Mouse (Mus musculus): ENCODE measurements at regions not wholly inside any gene's neighbourhood (a gene's known extent, or its start where the extent isn't known, plus 50 kb on each side); places are given as distances from the start of the nearest gene placed in this dataset.
A peak's percentile ranks its signal among the peaks of the same experiment; 100 is the strongest.

DNA sequence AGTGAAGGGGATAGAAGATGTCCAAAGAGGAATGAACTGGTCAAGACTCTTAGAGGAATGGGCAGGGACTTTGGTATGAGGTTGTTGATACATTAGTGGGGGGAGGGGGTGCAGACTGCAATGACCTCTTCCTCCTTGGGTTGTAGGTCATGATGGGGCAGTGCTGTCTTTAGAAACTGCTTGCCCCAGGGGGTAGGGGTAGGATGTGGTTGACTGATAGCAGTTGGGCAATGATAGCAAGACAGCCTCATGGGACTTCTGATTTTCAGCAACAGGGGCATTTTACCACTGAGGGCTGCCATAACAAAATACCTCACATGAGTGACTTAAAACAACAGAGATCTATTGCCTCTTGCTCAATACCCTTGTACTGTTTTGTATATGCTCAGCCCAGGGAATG, 63.5 kb upstream of the 1700017B05Rik start:
- Histone ChIP-seq H3K36me3 (ENCODE audit: insufficient read depth, low read length) (0 out of 2 replicates have a peak, but pooled peaks cover 3% of the 10 kb centered on the region), H3K4me3 (ENCODE audit: low read length) (no peak overlapping the region), H3K4me2 (replicated peaks; ENCODE audit: low read depth, low read length) (no peak overlapping the region), H3K4me1 (ENCODE audit: insufficient read depth, low read length) (no peaks in the 10 kb centered on the region), H3K9me3 (ENCODE audit: low read length) (peaks cover 9% of the 10 kb centered on the region; the same call in 1 of the 2 replicates), H3K27me3 (ENCODE audit: insufficient read depth, low read length) (no peaks in the 10 kb centered on the region), H3K27ac (ENCODE audit: low read length) (no peak overlapping the region), H3K9ac (replicated peaks; ENCODE audit: low read length) (no peak overlapping the region)
- no peak for ATAC-seq (ENCODE audit: low FRiP score, low TSS enrichment)

DNA sequence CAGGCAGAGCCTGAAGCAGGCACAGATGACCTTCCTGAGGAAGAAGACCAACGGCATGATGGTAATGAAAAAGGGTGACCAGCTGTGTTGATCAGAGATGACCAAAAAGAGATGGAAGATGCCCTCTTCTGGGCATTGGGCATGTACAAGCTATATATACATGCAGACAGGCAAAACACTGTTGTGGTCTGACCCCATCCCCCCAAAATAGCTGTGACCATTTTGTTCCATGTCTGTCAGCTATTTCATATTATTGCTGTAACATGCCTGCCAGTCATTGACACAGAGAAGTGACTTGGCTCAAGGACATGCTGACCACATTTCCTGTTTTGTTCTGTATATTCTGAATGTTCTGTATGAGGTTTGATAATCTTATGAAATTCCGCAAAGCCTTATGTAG, 56.6 kb upstream of the 1700017B05Rik start:
- ATAC-seq (ENCODE audit: low FRiP score, low TSS enrichment), result no peak
- H3K27ac ChIP-seq (ENCODE audit: low read length), result no peak overlapping the region
- H3K4me3 ChIP-seq (ENCODE audit: low read length), result no peak overlapping the region
- H3K36me3 ChIP-seq (ENCODE audit: insufficient read depth, low read length), result no peaks in the 10 kb centered on the region
- H3K9me3 ChIP-seq (ENCODE audit: low read length), result peaks cover 4% of the 10 kb centered on the region
- 62% methylated on average over 2 of the region's 2 CpGs for WGBS
- no peaks in the 10 kb centered on the region for H3K27me3 ChIP-seq (ENCODE audit: insufficient read depth, low read length)
- H3K4me2 ChIP-seq (replicated peaks; ENCODE audit: low read depth, low read length), result no peak overlapping the region
- no peak overlapping the region for H3K9ac ChIP-seq (replicated peaks; ENCODE audit: low read length)
- H3K4me1 ChIP-seq (ENCODE audit: insufficient read depth, low read length), result no peaks in the 10 kb centered on the region

DNA sequence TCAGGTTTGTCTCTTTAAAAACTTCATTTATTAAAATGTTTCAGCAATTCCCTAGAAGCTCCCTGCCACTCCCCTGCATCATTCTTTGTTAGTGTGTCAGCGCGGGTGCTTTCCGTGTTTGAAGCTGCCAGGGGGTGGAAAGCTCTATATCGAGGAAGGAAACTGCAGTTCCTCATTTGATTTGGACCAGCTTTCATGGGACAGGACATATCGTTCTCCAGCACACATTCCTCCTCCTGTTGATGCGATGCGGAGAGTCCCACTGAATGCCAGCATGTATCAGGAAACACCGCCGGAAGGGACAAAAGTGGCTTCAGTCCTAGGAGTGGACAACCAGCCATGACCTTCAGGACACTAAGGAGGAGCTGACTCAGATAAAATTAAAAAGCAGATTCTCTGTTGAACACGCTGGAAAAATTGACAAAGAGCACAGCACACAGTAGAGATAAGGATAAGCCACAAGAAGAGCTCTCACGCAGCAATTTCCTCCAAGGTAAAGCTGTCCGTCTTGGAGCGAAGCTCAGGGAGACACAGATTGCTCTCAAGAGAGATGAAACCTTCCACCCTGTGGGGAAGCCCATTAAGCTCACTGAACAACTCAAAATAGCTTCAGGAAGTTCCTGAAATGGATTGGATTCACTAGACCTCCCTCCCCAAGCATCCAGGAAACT, 55.3 kb upstream of the 1700017B05Rik start:
- Histone ChIP-seq H3K9me3 (ENCODE audit: low read length) (peaks cover 4% of the 10 kb centered on the region), H3K4me2 (replicated peaks; ENCODE audit: low read depth, low read length) (no peak overlapping the region), H3K9ac (replicated peaks; ENCODE audit: low read length) (no peak overlapping the region), H3K27me3 (ENCODE audit: insufficient read depth, low read length) (no peaks in the 10 kb centered on the region), H3K36me3 (ENCODE audit: insufficient read depth, low read length) (no peaks in the 10 kb centered on the region), H3K27ac (ENCODE audit: low read length) (no peak overlapping the region), H3K4me1 (ENCODE audit: insufficient read depth, low read length) (no peaks in the 10 kb centered on the region), H3K4me3 (ENCODE audit: low read length) (no peak overlapping the region)
- ATAC-seq (ENCODE audit: low FRiP score, low TSS enrichment), result no peak
- 79% methylated on average over 13 of the region's 13 CpGs for WGBS

GRCm38 (mm10) chr9:57315032-57315660, 52.7 kb upstream of the 1700017B05Rik start:
- no peaks in the 10 kb centered on the region for H3K27me3 ChIP-seq (ENCODE audit: insufficient read depth, low read length)
- H3K27ac ChIP-seq (ENCODE audit: low read length), result no peak overlapping the region
- peaks cover 4% of the 10 kb centered on the region for H3K9me3 ChIP-seq (ENCODE audit: low read length)
- peak; percentile 61; the same call in 1 of the 2 replicates for ATAC-seq (ENCODE audit: low FRiP score, low TSS enrichment)
- WGBS, result 41% methylated on average over 7 of the region's 7 CpGs
- H3K9ac ChIP-seq (replicated peaks; ENCODE audit: low read length), result no peak overlapping the region
- no peaks in the 10 kb centered on the region for H3K4me1 ChIP-seq (ENCODE audit: insufficient read depth, low read length)
- no peak overlapping the region for H3K4me3 ChIP-seq (ENCODE audit: low read length)
- H3K4me2 ChIP-seq (replicated peaks; ENCODE audit: low read depth, low read length), result no peak overlapping the region
- no peaks in the 10 kb centered on the region for H3K36me3 ChIP-seq (ENCODE audit: insufficient read depth, low read length)

GRCm38 (mm10) chr9:57313876-57314275, 51.5 kb upstream of the 1700017B05Rik start:
- Histone ChIP-seq H3K9ac (replicated peaks; ENCODE audit: low read length) (no peak overlapping the region), H3K9me3 (ENCODE audit: low read length) (peaks cover 4% of the 10 kb centered on the region), H3K4me2 (replicated peaks; ENCODE audit: low read depth, low read length) (no peak overlapping the region), H3K36me3 (ENCODE audit: insufficient read depth, low read length) (no peaks in the 10 kb centered on the region), H3K27ac (ENCODE audit: low read length) (no peak overlapping the region), H3K27me3 (ENCODE audit: insufficient read depth, low read length) (no peaks in the 10 kb centered on the region), H3K4me3 (ENCODE audit: low read length) (no peak overlapping the region), H3K4me1 (ENCODE audit: insufficient read depth, low read length) (no peaks in the 10 kb centered on the region)
- 86% methylated on average over 5 of the region's 5 CpGs for WGBS
- ATAC-seq (ENCODE audit: low FRiP score, low TSS enrichment), result no peak

DNA sequence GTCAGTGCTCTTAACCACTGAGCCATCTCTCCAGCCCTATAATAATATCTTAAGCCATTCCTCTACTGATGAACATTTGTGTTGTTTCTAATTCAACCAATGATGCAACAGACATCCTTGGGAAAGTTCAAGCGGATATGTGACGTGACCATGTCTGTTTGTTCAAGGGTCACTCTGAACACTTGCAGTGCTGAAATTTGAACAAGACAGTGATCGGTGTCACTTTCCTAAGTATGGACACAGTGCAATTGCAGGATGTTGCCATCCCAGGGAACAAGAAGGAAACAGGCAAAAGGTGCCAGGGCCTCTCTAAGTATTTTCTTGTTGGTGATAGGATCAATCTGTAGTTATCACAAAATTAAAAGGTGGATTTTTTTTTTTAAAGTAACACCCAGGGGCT, 50.1 kb upstream of the 1700017B05Rik start:
- Histone ChIP-seq H3K9me3 (ENCODE audit: low read length) (peaks cover 4% of the 10 kb centered on the region), H3K36me3 (ENCODE audit: insufficient read depth, low read length) (no peaks in the 10 kb centered on the region), H3K27ac (ENCODE audit: low read length) (no peak overlapping the region), H3K4me1 (ENCODE audit: insufficient read depth, low read length) (no peaks in the 10 kb centered on the region), H3K27me3 (ENCODE audit: insufficient read depth, low read length) (no peaks in the 10 kb centered on the region), H3K9ac (replicated peaks; ENCODE audit: low read length) (no peak overlapping the region), H3K4me2 (replicated peaks; ENCODE audit: low read depth, low read length) (no peak overlapping the region), H3K4me3 (ENCODE audit: low read length) (no peak overlapping the region)
- ATAC-seq (ENCODE audit: low FRiP score, low TSS enrichment), result no peak
- WGBS, result 95% methylated on average over 3 of the region's 3 CpGs
